Mouse (Mus musculus) embryonic facial prominence, embryonic 12.5 days (tissue): ENCODE results near the gene Zfp420. TPM values are rescaled to one million over a fixed set of nuclear protein-coding genes. Genes with fewer than 3 reads are reported as not detected.
A peak's percentile ranks its signal among the peaks of the same experiment; 100 is the strongest.
"Not testable (repeated sequence)": the region's sequence is repeated elsewhere in the genome, so short reads cannot be mapped to it uniquely, and the experiment has no call there.

Experiments
- ATAC-seq: fragments of 200-750 bp; cut with Nextera tagmentation; 2 replicates; pipeline ENCODE4 v1.8.0; 2017; ENCODE audit not compliant: insufficient number of reproducible peaks, insufficient read depth, low FRiP score, low TSS enrichment
- H3K27ac ChIP-seq: fragments of 300-500 bp; sonication (generic); 2 replicates; pipeline ENCODE4 v1.5.1; 2016; ENCODE audit warnings: mild to moderate bottlenecking
- H3K27me3 ChIP-seq: fragments of 300-500 bp; sonication (generic); 2 replicates; pipeline ENCODE4 v1.6.1; 2016; ENCODE audit warnings: mild to moderate bottlenecking, moderate library complexity
- H3K36me3 ChIP-seq: fragments of 300-500 bp; sonication (generic); 2 replicates; pipeline ENCODE4 v1.6.1; 2016; ENCODE audit warnings: mild to moderate bottlenecking
- H3K4me1 ChIP-seq: fragments of 300-500 bp; sonication (generic); 2 replicates; pipeline ENCODE4 v1.6.1; 2016
- H3K4me2 ChIP-seq: fragments of 300-500 bp; sonication (generic); replicated peaks from 2 replicates; pipeline ENCODE4 v1.6.1; 2016; ENCODE audit warnings: mild to moderate bottlenecking, moderate library complexity
- H3K4me3 ChIP-seq: fragments of 300-500 bp; sonication (generic); 2 replicates; pipeline ENCODE4 v1.5.1; 2016; ENCODE audit warnings: mild to moderate bottlenecking
- H3K9ac ChIP-seq: fragments of 300-500 bp; sonication (generic); 2 replicates; pipeline ENCODE4 v1.6.1; 2016; ENCODE audit warnings: mild to moderate bottlenecking, moderate library complexity
- H3K9me3 ChIP-seq: fragments of 300-500 bp; sonication (generic); 2 replicates; pipeline ENCODE4 v1.6.1; 2016; ENCODE audit warnings: mild to moderate bottlenecking, moderate library complexity
- WGBS: fragments of 180-500 bp; shearing (Covaris S2); methylation state at CpG from one replicate; pipeline ENCODE4 v1.1.7; 2016; 5-methylcytosine and 5-hydroxymethylcytosine counted together
- polyA plus RNA-seq: library from polyadenylated mRNA; unstranded; fragments of >200 nt; fragmentation: Nextera tagmentation; extraction: Ambion mirVana; gene quantifications from 2 replicates; pipeline ENCODE4 v1.2.1, GENCODE M21; 2016

The Zfp420 gene
- polyA plus RNA-seq, 1 experiment from 2014 or later = 10.3 TPM

DNA sequence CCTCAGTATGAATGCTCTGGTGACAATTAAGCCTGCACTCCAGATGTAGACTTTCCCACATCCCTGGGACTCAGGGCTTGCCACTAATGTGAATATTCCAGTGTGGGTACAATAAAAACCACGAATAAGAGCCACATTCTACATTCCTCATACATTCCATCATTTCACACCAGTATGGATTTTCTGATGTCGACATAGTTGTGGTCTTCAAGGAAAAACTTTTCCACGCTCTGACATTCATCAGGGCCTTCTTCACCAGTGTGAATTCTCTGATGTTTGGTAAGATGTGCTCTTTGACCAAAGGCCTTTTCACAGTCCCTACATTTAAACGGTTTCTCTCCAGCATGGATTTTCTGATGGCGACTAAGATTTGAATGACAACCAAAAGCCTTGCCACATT is 15.2 kb upstream of the Zfp420 start:
- WGBS = 84% methylated on average over 5 of the region's 5 CpGs
- ATAC-seq = no peak
- H3K4me2 ChIP-seq = no peak overlapping the region
- no peaks in the 10 kb centered on the region for H3K4me1 ChIP-seq
- peaks cover 29% of the 10 kb centered on the region for H3K36me3 ChIP-seq
- H3K27ac ChIP-seq = no peak overlapping the region
- no peak overlapping the region for H3K9ac ChIP-seq
- no peaks in the 10 kb centered on the region for H3K27me3 ChIP-seq
- no peak overlapping the region for H3K4me3 ChIP-seq
- no peaks in the 10 kb centered on the region for H3K9me3 ChIP-seq

DNA sequence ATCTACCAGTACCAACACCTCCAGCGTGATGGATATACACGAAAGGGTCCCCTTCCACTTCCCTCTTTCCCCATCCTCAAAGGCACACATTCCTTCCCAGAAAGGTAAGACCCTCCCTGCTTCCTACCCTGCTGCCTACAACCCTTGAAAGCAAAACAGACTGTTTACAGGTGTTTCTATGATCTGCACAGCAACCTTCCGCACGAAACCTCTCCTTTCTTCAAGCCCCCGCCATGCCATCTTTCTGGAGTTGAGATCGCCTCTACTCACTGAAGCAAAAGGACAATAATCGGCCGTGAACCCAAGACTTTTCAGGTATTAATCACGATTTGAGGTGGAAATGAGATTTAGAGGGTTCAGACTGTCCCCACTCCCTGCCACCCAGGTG is 7.0 kb upstream of the Zfp420 start:
- Histone ChIP-seq H3K4me2 (peak overlapping the region; percentile 70), H3K36me3 (no peaks in the 10 kb centered on the region; the same call in 1 of the 2 replicates), H3K27ac (no peak overlapping the region), H3K4me3 (peak overlapping the region; percentile 62), H3K4me1 (peaks cover 6% of the 10 kb centered on the region; the same call in 1 of the 2 replicates), H3K27me3 (no peaks in the 10 kb centered on the region), H3K9ac (peak overlapping the region; percentile 51), H3K9me3 (no peaks in the 10 kb centered on the region)
- WGBS = 52% methylated on average over 9 of the region's 9 CpGs
- ATAC-seq = no peak

DNA sequence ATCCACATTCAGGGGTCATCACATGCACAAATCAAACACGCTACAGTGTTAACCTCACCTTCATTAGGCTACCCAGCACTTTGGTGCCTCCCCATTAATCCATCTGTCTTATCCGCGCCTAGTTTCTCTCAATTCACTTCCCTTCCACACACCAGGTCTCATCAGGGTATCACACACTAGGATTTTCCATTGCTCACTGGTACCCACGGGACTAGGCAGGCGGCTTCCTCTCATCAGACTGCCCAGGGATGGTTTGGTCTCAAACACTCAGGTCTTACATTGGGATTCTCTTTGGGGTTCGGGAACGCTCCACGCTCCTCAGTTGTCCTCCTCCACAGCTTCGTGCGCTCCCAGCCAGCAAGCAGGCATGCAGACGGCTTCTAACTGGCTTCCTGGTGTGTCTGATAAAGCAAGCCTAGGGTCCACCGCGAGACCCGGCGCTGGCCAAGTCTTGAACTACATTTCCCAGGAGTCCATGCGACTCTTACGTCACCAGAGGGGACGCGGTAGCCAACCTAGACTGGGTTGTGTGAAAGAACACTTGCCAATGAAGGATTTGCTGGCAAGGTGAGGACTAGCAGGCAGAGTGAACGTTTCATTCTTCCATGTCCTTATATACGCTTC is 6.4 kb upstream of the Zfp420 start, which contains the start of gene Zfp940:
TSS of gene Zfp940 (minus strand) at position 451 of the 624 bp plus-strand sequence.
- H3K4me2 ChIP-seq = peak within 1 kb of the TSS; percentile 70
- no peaks in the 10 kb centered on the region for H3K27me3 ChIP-seq
- no peaks in the 10 kb centered on the region for H3K9me3 ChIP-seq
- ATAC-seq = peak; percentile 93
- WGBS = 2% methylated on average over 21 of the region's 21 CpGs
- peak within 1 kb of the TSS; percentile 51 for H3K9ac ChIP-seq
- no peaks in the 10 kb centered on the region; the same call in 1 of the 2 replicates for H3K36me3 ChIP-seq
- H3K27ac ChIP-seq = no peak within 1 kb of the TSS
- H3K4me3 ChIP-seq = peak within 1 kb of the TSS; percentile 62
- H3K4me1 ChIP-seq = peaks cover 6% of the 10 kb centered on the region; the same call in 1 of the 2 replicates

DNA sequence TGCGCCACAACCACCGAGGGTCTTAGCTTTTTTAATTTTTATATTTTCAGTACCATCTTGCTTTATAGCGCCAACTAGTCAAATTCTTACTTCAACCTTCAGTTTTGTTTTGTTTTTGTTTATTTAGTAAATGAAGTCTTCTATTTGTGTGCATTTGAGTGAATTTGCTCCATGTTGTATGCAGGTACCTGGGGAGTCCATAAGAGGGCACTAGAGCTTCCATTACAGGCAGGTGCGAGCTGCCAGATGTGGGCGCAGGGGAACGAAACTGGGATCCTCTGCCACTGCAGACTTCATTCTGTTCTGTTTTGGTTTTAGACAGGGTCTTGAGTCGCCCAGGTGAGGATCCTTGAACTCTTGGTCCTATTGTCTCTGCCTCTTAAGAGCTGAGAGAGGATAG is 1.9 kb downstream of the Zfp420 start:
- H3K9me3 ChIP-seq = no peaks in the 10 kb centered on the region
- WGBS = 88% methylated on average over 7 of the region's 7 CpGs
- H3K4me3 ChIP-seq = no peak overlapping the region
- no peaks in the 10 kb centered on the region for H3K27me3 ChIP-seq
- no peak overlapping the region for H3K9ac ChIP-seq
- peaks cover 8% of the 10 kb centered on the region for H3K4me1 ChIP-seq
- ATAC-seq = no peak
- H3K36me3 ChIP-seq = peaks cover 6% of the 10 kb centered on the region; the same call in 1 of the 2 replicates
- no peak overlapping the region for H3K4me2 ChIP-seq
- H3K27ac ChIP-seq = no peak overlapping the region

DNA sequence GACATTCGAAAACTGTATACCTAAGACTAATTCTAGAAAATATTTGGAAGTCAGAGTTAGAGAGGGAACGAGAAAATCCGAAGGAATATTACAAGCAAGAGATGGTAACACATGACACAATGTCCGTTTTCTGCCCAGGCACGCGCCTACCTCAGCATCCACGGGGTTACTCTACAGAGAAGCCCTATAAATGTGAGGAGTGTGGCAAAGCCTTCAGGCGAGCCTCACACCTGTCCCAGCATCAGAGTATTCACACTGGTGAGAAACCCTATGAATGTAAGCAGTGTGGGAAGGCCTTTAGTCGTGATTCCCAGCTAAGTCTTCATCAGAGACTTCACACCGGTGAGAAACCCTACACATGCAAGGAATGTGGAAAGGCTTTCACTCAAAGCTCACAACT is 14.5 kb downstream of the Zfp420 start:
- ATAC-seq = no peak
- peaks cover 18% of the 10 kb centered on the region for H3K9me3 ChIP-seq
- H3K4me2 ChIP-seq = no peak overlapping the region
- no peak overlapping the region for H3K27ac ChIP-seq
- H3K4me1 ChIP-seq = no peaks in the 10 kb centered on the region
- H3K27me3 ChIP-seq = no peaks in the 10 kb centered on the region
- no peak overlapping the region for H3K4me3 ChIP-seq
- H3K36me3 ChIP-seq = peaks cover 31% of the 10 kb centered on the region
- no peak overlapping the region for H3K9ac ChIP-seq
- 93% methylated on average over 10 of the region's 10 CpGs for WGBS

DNA sequence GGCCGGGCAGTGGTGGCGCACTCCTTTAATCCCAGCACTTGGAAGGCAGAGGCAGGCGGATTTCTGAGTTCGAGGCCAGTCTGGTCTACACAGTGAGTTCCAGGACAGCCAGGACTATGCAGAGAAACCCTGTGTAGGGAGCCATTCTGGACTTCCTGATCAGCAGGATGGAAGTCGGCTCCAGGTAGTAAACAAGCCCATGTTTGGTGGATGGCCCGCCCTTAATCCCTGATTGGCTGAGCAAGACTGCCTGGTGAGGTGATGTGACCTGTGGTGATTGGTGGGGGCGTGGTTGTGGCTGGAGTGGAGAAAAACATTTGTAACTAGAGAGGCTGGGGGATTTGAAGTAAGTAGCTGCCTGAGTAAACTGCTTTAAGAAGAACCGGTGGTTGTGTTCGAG is 17.8 kb downstream of the Zfp420 start:
- peaks cover 18% of the 10 kb centered on the region for H3K9me3 ChIP-seq
- peaks cover 31% of the 10 kb centered on the region for H3K36me3 ChIP-seq
- H3K4me1 ChIP-seq, H3K27me3 ChIP-seq, ATAC-seq, H3K27ac ChIP-seq, H3K4me3 ChIP-seq, H3K4me2 ChIP-seq, H3K9ac ChIP-seq: not testable (repeated sequence)
- 93% methylated on average over 9 of the region's 9 CpGs for WGBS

DNA sequence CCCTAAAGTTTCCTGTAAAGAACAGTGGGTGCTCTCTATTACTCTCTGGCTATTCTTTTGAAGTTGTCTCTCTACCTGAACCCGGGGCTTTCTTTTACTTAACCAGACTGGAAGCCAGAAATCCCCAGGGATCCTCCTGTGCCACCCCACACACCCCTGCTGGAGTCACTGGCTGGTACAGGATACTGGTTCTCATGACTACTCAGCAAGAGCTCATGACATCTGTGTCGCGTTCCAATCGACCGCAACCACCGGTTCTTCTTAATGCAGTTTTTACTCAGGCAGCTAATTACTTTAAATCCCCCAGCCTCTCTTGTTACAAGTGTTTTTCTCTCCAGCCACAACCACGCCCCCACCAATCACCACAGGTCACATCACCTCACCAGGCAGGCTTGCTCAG is 20.3 kb downstream of the Zfp420 start:
- WGBS = 45% methylated on average over 7 of the region's 7 CpGs
- H3K36me3 ChIP-seq = peaks cover 21% of the 10 kb centered on the region
- H3K27me3 ChIP-seq = no peaks in the 10 kb centered on the region
- peaks cover 9% of the 10 kb centered on the region for H3K9me3 ChIP-seq
- no peak overlapping the region for H3K4me2 ChIP-seq
- no peaks in the 10 kb centered on the region for H3K4me1 ChIP-seq
- H3K9ac ChIP-seq = no peak overlapping the region
- no peak overlapping the region for H3K4me3 ChIP-seq
- no peak overlapping the region for H3K27ac ChIP-seq
- ATAC-seq = no peak

DNA sequence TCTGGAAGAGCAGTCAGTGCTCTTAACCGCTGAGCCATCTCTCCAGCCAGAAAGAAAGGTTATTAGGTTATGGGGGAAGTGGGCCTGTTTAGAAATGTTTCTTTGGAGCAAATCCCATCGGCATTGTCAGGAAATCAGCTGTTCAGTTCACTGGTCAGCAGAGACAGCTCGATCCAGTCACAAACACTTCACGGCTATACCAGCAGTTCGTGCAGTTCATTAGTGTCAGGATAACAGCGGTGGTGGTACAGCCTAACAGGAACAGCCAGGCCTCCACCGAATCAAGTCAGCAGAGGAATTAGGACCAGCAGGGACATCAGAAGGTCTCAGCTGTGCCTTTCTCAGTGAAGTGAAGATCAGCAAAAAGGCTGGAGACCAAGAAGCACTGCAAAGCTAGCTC is 21.1 kb downstream of the Zfp420 start:
- H3K36me3 ChIP-seq = peaks cover 12% of the 10 kb centered on the region; the same call in 1 of the 2 replicates
- H3K9ac ChIP-seq = no peak overlapping the region
- no peak overlapping the region for H3K4me3 ChIP-seq
- ATAC-seq = no peak
- H3K9me3 ChIP-seq = peaks cover 7% of the 10 kb centered on the region; the same call in 1 of the 2 replicates
- H3K4me1 ChIP-seq = no peaks in the 10 kb centered on the region
- H3K4me2 ChIP-seq = no peak overlapping the region
- H3K27ac ChIP-seq = no peak overlapping the region
- no peaks in the 10 kb centered on the region for H3K27me3 ChIP-seq
- WGBS = 93% methylated on average over 7 of the region's 7 CpGs

DNA sequence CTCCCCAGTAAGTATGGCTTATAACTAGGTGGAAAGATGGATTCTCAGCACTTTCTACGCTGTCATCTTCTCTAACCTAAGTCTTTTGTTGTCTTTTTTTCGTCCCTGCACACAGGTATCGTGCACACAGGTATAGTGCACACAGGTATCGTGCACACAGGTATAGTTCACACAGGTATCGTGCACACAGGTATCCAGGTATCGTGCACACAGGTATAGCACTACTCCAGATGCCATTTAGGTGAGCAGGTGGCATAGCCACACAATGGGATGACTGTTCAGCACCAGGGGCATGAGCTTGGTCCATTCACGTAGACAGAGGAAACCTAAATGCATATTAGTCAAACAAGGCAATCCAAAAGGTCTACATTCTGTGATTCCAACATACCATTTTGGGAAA is 30.7 kb downstream of the Zfp420 start:
- no peak overlapping the region for H3K4me3 ChIP-seq
- ATAC-seq = no peak
- H3K27me3 ChIP-seq = no peaks in the 10 kb centered on the region
- no peaks in the 10 kb centered on the region for H3K4me1 ChIP-seq
- 94% methylated on average over 7 of the region's 7 CpGs for WGBS
- peaks cover 52% of the 10 kb centered on the region for H3K36me3 ChIP-seq
- H3K27ac ChIP-seq = no peak overlapping the region
- H3K9ac ChIP-seq = no peak overlapping the region
- H3K9me3 ChIP-seq = peaks cover 46% of the 10 kb centered on the region
- H3K4me2 ChIP-seq = no peak overlapping the region

DNA sequence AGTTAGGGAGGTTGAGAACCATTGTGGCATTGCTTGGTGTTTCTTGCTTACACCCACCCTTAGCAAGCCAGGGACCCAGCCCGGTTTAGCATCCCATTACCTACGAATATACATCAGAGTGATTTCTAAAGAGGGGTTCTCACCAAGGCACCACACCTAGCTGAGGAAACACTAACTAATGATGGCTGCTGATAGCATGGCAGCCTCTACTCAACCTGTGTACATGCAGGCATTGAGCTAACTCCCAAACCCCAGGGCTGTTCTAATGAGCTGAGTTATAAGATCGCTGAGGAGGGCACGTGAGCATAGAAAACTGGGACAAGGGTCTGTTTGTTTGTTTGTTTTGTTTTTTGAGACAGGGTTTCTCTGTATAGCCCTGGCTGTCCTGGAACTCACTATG is 33.0 kb downstream of the Zfp420 start:
- H3K4me3 ChIP-seq = no peak overlapping the region
- no peak for ATAC-seq
- H3K27ac ChIP-seq = no peak overlapping the region
- H3K4me1 ChIP-seq = no peaks in the 10 kb centered on the region
- no peak overlapping the region for H3K9ac ChIP-seq
- peaks cover 42% of the 10 kb centered on the region for H3K9me3 ChIP-seq
- peaks cover 75% of the 10 kb centered on the region for H3K36me3 ChIP-seq
- WGBS = 95% methylated on average over 4 of the region's 4 CpGs
- H3K27me3 ChIP-seq = no peaks in the 10 kb centered on the region
- H3K4me2 ChIP-seq = no peak overlapping the region

DNA sequence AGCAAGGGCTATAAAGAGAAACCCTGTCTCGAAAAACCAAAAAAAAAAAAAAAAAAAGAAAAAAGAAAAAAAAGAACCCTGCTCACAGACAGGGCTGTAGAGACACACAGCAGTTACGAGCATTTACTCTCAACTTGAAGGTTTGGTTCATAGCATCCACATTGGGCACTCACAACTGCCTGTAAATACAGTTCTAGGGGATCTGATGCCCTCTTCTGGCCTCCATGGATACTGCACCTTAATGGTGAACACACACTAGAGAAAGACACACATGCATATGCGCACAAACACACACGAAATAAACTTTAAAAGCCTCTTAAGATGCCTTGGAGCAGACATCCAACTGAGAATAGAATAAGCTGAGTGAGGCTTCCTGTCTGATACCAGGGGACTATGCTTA is 38.6 kb downstream of the Zfp420 start:
- no peak overlapping the region for H3K4me2 ChIP-seq
- no peak overlapping the region for H3K27ac ChIP-seq
- 91% methylated on average over 4 of the region's 4 CpGs for WGBS
- H3K9me3 ChIP-seq = peaks cover 31% of the 10 kb centered on the region
- ATAC-seq = no peak
- H3K4me3 ChIP-seq = no peak overlapping the region
- no peaks in the 10 kb centered on the region for H3K27me3 ChIP-seq
- peaks cover 81% of the 10 kb centered on the region for H3K36me3 ChIP-seq
- H3K9ac ChIP-seq = no peak overlapping the region
- no peaks in the 10 kb centered on the region for H3K4me1 ChIP-seq

DNA sequence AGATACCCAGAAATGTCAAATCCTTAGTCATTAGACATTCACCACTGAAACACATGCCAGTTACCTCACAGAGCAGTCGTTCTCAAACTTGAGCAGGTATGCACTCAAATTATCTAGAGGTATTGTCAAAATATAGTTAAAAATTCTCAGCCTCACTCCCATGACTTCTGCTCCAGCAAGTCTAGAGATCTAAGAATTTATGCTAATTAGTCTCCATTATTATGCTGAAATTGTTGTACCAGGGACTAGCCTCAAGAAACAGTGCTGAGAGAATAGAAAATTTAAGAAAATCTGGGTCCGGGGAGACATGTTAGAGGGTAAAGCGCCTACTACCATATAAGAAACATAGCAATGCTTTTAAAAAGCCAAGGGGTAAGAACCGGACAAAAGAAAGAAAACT is 44.3 kb downstream of the Zfp420 start:
- Histone ChIP-seq H3K36me3 (peaks cover 30% of the 10 kb centered on the region), H3K4me3 (no peak overlapping the region), H3K27ac (no peak overlapping the region), H3K27me3 (no peaks in the 10 kb centered on the region), H3K9ac (no peak overlapping the region), H3K9me3 (peaks cover 2% of the 10 kb centered on the region; the same call in 1 of the 2 replicates), H3K4me2 (no peak overlapping the region), H3K4me1 (0 out of 2 replicates have a peak, but pooled peaks cover 1% of the 10 kb centered on the region)
- no peak for ATAC-seq
- WGBS = 94% methylated on average over 4 of the region's 4 CpGs
